Comparison of ENCODE assay signal across 20 mouse cellular contexts in the genomic region with DNA sequence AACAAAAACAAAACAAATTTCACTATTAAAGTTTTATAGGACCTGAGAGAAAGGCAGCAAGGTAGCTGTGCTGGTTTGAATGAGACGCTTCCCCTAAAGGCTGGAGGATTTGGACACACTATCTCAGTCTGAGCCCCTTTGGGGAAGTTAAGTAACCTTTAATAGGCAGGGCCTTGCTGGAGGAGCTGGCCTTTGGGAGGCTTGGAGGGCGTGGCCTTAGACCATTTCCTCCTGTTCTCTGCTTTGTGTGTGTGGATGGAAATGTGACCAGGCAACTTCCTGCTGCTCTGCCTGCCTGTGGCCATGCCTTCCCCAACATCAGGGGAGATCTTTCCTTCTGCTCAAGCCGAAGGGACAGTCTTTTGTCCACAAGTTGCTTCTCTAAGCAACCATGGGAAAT. TPM values are rescaled to one million over a fixed set of nuclear protein-coding genes. Genes with fewer than 3 reads are reported as not detected.
A peak's percentile ranks its signal among the peaks of the same experiment; 100 is the strongest.
DNase-seq lines count a peak whose midpoint lies in the region; ATAC-seq lines count a peak whose summit lies in the region.
"Had no signal": no experiment of that assay in that cellular context is flagged by ENCODE, and none has a peak within 500 bp of the region (broad histone marks: within the 10 kb centered on the region; RNA-seq: fewer than 3 reads in every experiment).

No protein-coding gene starts in this region.

- ATAC-seq in liver, embryonic 11.5 days (replicated peaks; ENCODE audit: low FRiP score), result no peak
- no peak for ATAC-seq in intestine, embryonic 16.5 days
- ATAC-seq: forebrain, embryonic 15.5 days; inflammation-experienced regulatory T-cells, adult 6 months; midbrain, embryonic 15.5 days had no signal

- H3K4me3 ChIP-seq in liver, embryonic 11.5 days (ENCODE audit: low read depth, low read length), result no peak overlapping the region
- H3K4me3 ChIP-seq in intestine, embryonic 16.5 days (ENCODE audit: low read length), result no peak overlapping the region
- H3K4me3 ChIP-seq: forebrain, embryonic 15.5 days; kidney, embryonic 15.5 days; limb, embryonic 10.5 days; megakaryocyte, embryonic 14.5 days; midbrain, embryonic 15.5 days had no signal

- no peak overlapping the region for H3K4me2 ChIP-seq in liver, embryonic 11.5 days
- H3K4me2 ChIP-seq in intestine, embryonic 16.5 days (ENCODE audit: low read depth, low read length), result no peak overlapping the region
- H3K4me2 ChIP-seq: forebrain, embryonic 15.5 days; kidney, embryonic 15.5 days; midbrain, embryonic 15.5 days had no signal

- no peak overlapping the region for H3K27ac ChIP-seq in liver, embryonic 11.5 days (ENCODE audit: low read depth, low read length)
- H3K27ac ChIP-seq in intestine, embryonic 16.5 days (ENCODE audit: low read length), result no peak overlapping the region
- H3K27ac ChIP-seq: forebrain, embryonic 15.5 days; kidney, embryonic 15.5 days; limb, embryonic 10.5 days; liver, embryonic 14.5 days; midbrain, embryonic 15.5 days had no signal

- DNase-seq in liver (peak; percentile 25), ES-CJ7 (ENCODE audit: low read depth, low spot score) (peak; percentile 62)
- no peak for DNase-seq in liver, embryonic 11.5 days (ENCODE audit: low spot score)
- DNase-seq in c-Kit-positive CD71-negative TER-119-negative erythroid progenitor cells, embryonic 14.5 days (ENCODE audit: low read depth), result peak; percentile 23
- peak; percentile 47 to 56 for DNase-seq in lung, postnatal 4 days
- DNase-seq in kidney, postnatal 4 days, result no peak
- no peak for DNase-seq in right cerebral cortex, postnatal 4 days
- DNase-seq: adrenal gland, adult 8-10 months; cerebellum, adult 11-12 months; cerebellum, postnatal 25 days; heart, postnatal 4 days; right cerebral cortex, postnatal 14 days had no signal

- no peaks in the 10 kb centered on the region for H3K27me3 ChIP-seq in liver, embryonic 11.5 days (replicated peaks; ENCODE audit: control insufficient read depth, insufficient read depth, low read length)
- H3K27me3 ChIP-seq in intestine, embryonic 16.5 days (replicated peaks; ENCODE audit: control insufficient read depth, insufficient read depth, low read length), result no peaks in the 10 kb centered on the region
- H3K27me3 ChIP-seq: forebrain, embryonic 15.5 days; kidney, embryonic 15.5 days; midbrain, embryonic 15.5 days had no signal

- 59% methylated on average over 3 of the region's 3 CpGs for WGBS in liver, embryonic 11.5 days
- 87% methylated on average over 3 of the region's 3 CpGs for WGBS in intestine, embryonic 16.5 days

- no peak overlapping the region for H3K9ac ChIP-seq in liver, embryonic 11.5 days (ENCODE audit: low read depth, low read length)
- H3K9ac ChIP-seq in intestine, embryonic 16.5 days (ENCODE audit: low read depth, low read length), result no peak overlapping the region
- H3K9ac ChIP-seq: forebrain, embryonic 15.5 days; kidney, embryonic 15.5 days; liver, embryonic 14.5 days; midbrain, embryonic 15.5 days had no signal

- H3K9me3 ChIP-seq in liver, embryonic 11.5 days (ENCODE audit: control insufficient read depth, low read length), result no peaks in the 10 kb centered on the region
- no peaks in the 10 kb centered on the region for H3K9me3 ChIP-seq in intestine, embryonic 16.5 days (ENCODE audit: control insufficient read depth, low read length)
- H3K9me3 ChIP-seq: kidney, embryonic 15.5 days; limb, embryonic 10.5 days; midbrain, embryonic 15.5 days had no signal

- H3K4me1 ChIP-seq in liver, embryonic 11.5 days (replicated peaks; ENCODE audit: control insufficient read depth, insufficient read depth, low read length), result no peaks in the 10 kb centered on the region
- no peaks in the 10 kb centered on the region for H3K4me1 ChIP-seq in intestine, embryonic 16.5 days (ENCODE audit: control insufficient read depth, insufficient read depth, low read length)
- H3K4me1 ChIP-seq: forebrain, embryonic 15.5 days; kidney, embryonic 15.5 days; limb, embryonic 10.5 days; midbrain, embryonic 15.5 days had no signal

- 0 out of 2 replicates have a peak, but pooled peaks cover 3% of the 10 kb centered on the region for H3K36me3 ChIP-seq in liver, embryonic 11.5 days (ENCODE audit: control insufficient read depth, insufficient read depth, low read length)
- H3K36me3 ChIP-seq in intestine, embryonic 16.5 days (ENCODE audit: control insufficient read depth, insufficient read depth, low read length), result no peaks in the 10 kb centered on the region
- H3K36me3 ChIP-seq: forebrain, embryonic 15.5 days; kidney, embryonic 15.5 days; midbrain, embryonic 15.5 days had no signal

RNA-seq across cellular contexts. Expression of a gene that starts 14.0 kb away (rescaled TPM):
- 37.4 and 42.5 TPM in 2 replicates for polyA plus RNA-seq in liver, embryonic 11.5 days (2014; fragmentation: Nextera tagmentation; extraction: Ambion mirVana)
- 39.5 and 41.2 TPM in 2 replicates for polyA plus RNA-seq in intestine, embryonic 16.5 days (2015; fragmentation: Nextera tagmentation; extraction: Ambion mirVana)

Comparison
In these comparisons a context has a peak if more than half of its experiments do, and no peak if none do; other contexts are left out.
1. DNase-seq: peak in liver (single experiment), ES-CJ7 (single experiment), c-Kit-positive CD71-negative TER-119-negative erythroid progenitor cells, embryonic 14.5 days (single experiment) and lung, postnatal 4 days (2 of 2); none in liver, embryonic 11.5 days (single experiment), kidney, postnatal 4 days (0 of 2) and right cerebral cortex, postnatal 4 days (single experiment).